Mouse (Mus musculus) kidney, embryonic 16.5 days (tissue): ENCODE data around the gene Dnase1. TPM values are rescaled to one million over a fixed set of nuclear protein-coding genes. Genes with fewer than 3 reads are reported as not detected.

Source experiments
- ATAC-seq: fragments of 200-750 bp; cut with Nextera tagmentation; 2 replicates; pipeline ENCODE4 v1.8.0; 2017; ENCODE audit warnings: moderate TSS enrichment; ENCODE audit not compliant: low FRiP score, low TSS enrichment
- H3K27ac ChIP-seq: fragments of 300-500 bp; sonication (generic); 2 replicates; pipeline ENCODE4 v1.5.1; 2014; ENCODE audit warnings: low read length
- H3K27me3 ChIP-seq: fragments of 300-500 bp; sonication (generic); 2 replicates; pipeline ENCODE4 v1.6.1; 2014; ENCODE audit warnings: low read length, control low read depth, mixed read lengths; ENCODE audit not compliant: insufficient read depth
- H3K36me3 ChIP-seq: fragments of 300-500 bp; sonication (generic); 2 replicates; pipeline ENCODE4 v1.6.1; 2014; ENCODE audit warnings: low read length, control low read depth, mixed read lengths; ENCODE audit not compliant: insufficient read depth
- H3K4me1 ChIP-seq: fragments of 300-500 bp; sonication (generic); 2 replicates; pipeline ENCODE4 v1.6.1; 2014; ENCODE audit warnings: low read length, control low read depth, mixed read lengths; ENCODE audit not compliant: insufficient read depth
- H3K4me2 ChIP-seq: fragments of 300-500 bp; sonication (generic); replicated peaks from 2 replicates; pipeline ENCODE4 v1.6.1; 2014; ENCODE audit warnings: low read depth, low read length
- H3K4me3 ChIP-seq: fragments of 300-500 bp; sonication (generic); 2 replicates; pipeline ENCODE4 v1.5.1; 2014; ENCODE audit warnings: mild to moderate bottlenecking, low read length
- H3K9ac ChIP-seq: fragments of 300-500 bp; sonication (generic); replicated peaks from 2 replicates; pipeline ENCODE4 v1.6.1; 2014; ENCODE audit warnings: low read length
- H3K9me3 ChIP-seq: fragments of 300-500 bp; sonication (generic); 2 replicates; pipeline ENCODE4 v1.6.1; 2016; ENCODE audit warnings: low read length, control low read depth
- WGBS: fragments of 180-500 bp; shearing (Covaris S2); extraction: QIAGEN DNeasy Blood & Tissue Kit; methylation state at CpG from one replicate; pipeline ENCODE4 v1.1.7; 2014; 5-methylcytosine and 5-hydroxymethylcytosine counted together
- polyA plus RNA-seq: library from polyadenylated mRNA; unstranded; fragments of >200 nt; fragmentation: Nextera tagmentation; extraction: Ambion mirVana; gene quantifications from 2 replicates; pipeline ENCODE4 v1.2.1, GENCODE M21; 2015

Dnase1 gene
- polyA plus RNA-seq, 1 experiment from 2014 or later: 6.5 TPM

DNA sequence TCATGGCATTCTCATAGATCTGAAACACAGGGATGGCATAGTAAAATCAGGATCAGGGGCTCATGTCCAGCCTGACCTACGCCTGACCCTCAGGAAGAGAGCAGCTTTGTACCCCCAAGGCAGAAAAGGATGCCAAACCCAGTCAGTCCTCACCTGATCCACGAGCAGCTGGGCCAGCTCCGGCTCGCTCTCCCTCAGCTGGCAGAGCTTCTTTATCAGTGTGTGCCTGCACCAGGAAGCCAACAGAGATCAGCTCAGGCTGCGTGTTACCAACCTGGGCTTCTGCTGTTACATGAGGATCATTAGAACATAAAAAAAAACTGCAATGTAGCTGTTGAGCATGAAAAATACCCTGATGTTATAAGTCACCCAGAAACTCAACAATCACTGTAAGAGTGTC lies 3.5 kb downstream of the Dnase1 start:
- Histone ChIP-seq H3K9me3 (no peaks in the 10 kb centered on the region), H3K27ac (no peak overlapping the region), H3K36me3 (peaks cover 69% of the 10 kb centered on the region), H3K4me1 (no peaks in the 10 kb centered on the region), H3K4me2 (no peak overlapping the region), H3K9ac (no peak overlapping the region), H3K4me3 (no peak overlapping the region), H3K27me3 (no peaks in the 10 kb centered on the region)
- ATAC-seq: no peak
- WGBS: 87% methylated on average over 5 of the region's 5 CpGs

DNA sequence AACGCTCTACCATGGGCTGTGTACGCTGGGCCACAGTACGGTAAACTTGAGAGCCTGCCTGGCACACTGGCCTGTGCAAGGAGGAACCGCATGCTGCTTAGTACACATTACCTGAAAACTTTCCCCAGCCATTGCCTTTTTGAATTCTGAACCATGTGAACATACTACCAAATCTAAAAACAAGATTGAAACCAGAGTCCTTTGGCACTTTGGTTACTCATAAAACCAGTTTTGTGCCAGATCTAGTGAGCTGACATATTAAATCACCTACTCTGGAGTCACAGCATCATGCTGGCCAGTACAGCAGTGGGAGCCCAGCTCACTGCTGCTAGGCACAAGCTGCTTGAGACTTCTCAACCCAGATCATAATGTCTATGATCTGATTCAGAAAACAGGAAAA lies 4.9 kb downstream of the Dnase1 start:
- Histone ChIP-seq H3K4me1 (no peaks in the 10 kb centered on the region), H3K4me3 (no peak overlapping the region), H3K9ac (no peak overlapping the region), H3K27ac (no peak overlapping the region), H3K27me3 (no peaks in the 10 kb centered on the region), H3K4me2 (no peak overlapping the region), H3K9me3 (no peaks in the 10 kb centered on the region), H3K36me3 (peaks cover 76% of the 10 kb centered on the region)
- no peak for ATAC-seq
- WGBS: 99% methylated on average over 4 of the region's 4 CpGs

DNA sequence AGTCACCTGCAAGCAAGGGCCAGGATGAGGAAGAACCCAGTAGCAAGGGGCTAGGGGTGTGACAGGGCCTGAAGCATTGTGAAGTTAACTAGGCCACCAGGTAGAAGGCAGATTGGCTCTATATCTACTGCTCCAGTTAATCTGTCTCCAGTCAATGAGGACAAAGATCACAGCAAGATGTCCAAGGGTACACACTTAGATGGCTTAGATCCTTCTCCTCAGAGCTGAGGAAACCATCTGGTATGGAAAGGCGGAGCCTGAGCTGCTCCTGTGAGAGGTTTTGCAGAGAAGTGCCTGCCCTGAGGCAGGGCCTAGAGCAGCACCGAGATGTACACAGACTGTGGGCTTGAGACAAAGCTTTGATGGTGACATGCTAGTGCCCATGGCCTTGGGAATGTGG lies 7.4 kb downstream of the Dnase1 start:
- ATAC-seq: no peak
- Histone ChIP-seq H3K4me3 (no peak overlapping the region), H3K36me3 (peaks cover 63% of the 10 kb centered on the region)

DNA sequence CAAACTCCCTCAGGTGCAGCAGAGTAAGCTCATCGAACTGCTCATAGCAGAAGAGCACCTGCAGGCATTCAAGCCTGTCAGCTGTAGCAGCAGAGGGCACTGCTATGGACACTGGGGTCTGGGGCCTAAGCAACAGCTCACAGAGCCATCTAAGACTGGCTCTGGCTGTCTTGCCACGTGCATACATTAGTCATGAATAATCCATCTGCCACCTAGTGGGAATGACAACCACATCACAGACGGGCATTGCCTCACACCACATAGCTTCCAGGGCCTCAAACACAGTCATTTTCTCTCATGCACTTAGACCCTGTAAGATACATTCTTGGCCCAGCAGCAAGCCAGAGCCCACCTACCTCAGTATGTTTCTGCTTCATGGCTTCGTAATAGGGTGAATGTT lies 8.8 kb downstream of the Dnase1 start:
- no peak overlapping the region for H3K4me2 ChIP-seq
- no peak overlapping the region for H3K9ac ChIP-seq
- no peaks in the 10 kb centered on the region for H3K27me3 ChIP-seq
- H3K4me1 ChIP-seq: no peaks in the 10 kb centered on the region
- no peak overlapping the region for H3K4me3 ChIP-seq
- H3K36me3 ChIP-seq: peaks cover 62% of the 10 kb centered on the region
- ATAC-seq: 0 out of 2 replicates have a peak, but pooled peaks have one; percentile 51
- H3K27ac ChIP-seq: no peak overlapping the region
- WGBS: 85% methylated on average over 4 of the region's 4 CpGs
- no peaks in the 10 kb centered on the region for H3K9me3 ChIP-seq

More for the DNA sequence above, 7.4 kb downstream of the Dnase1 start:
- H3K9ac ChIP-seq: no peak overlapping the region
- 100% methylated on average over 2 of the region's 2 CpGs for WGBS
- H3K9me3 ChIP-seq: no peaks in the 10 kb centered on the region
- H3K27me3 ChIP-seq: no peaks in the 10 kb centered on the region
- no peaks in the 10 kb centered on the region for H3K4me1 ChIP-seq
- H3K27ac ChIP-seq: no peak overlapping the region
- H3K4me2 ChIP-seq: no peak overlapping the region

DNA sequence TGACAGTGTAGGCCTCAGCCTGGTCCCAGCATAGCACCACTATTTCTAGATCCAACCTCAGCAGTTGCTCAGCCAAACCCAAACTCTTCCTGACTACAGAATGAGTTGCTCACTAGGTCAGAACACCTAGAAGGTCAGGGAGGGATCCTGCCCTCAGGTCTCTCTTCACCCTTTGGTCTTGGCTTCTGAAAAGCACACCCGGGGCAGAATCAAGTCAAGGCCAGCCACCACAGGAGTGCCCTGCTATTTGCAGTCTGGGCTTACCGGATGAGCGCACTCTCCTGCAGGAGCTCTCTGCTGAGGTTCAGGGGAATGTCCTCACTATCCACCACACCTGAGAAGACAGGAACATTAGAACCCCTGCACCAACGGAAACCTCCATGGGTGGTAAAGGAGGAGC lies 15.9 kb downstream of the Dnase1 start:
- no peak overlapping the region for H3K4me3 ChIP-seq
- peaks cover 67% of the 10 kb centered on the region for H3K36me3 ChIP-seq
- no peak for ATAC-seq

DNA sequence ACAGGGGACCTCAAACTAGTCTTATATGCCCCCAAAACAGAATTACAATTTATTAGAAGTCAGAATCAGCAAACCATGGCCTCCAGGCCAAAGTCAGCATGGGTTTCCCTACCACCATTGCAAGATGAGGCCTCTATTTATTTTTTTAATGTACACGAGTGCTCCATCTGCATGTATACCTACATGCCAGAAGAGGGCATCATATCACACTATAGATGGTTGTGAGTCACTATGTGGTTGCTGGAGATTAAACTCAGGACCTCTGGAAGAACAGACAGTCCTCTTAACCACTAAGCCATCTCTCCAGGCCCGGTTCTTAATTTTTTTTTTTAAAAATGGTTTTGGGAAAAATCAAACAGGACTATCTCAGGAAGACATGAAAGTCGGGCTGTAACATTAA lies 17.1 kb downstream of the Dnase1 start:
- no peak for ATAC-seq
- no peaks in the 10 kb centered on the region for H3K27me3 ChIP-seq
- peaks cover 75% of the 10 kb centered on the region for H3K36me3 ChIP-seq
- no peak overlapping the region for H3K4me2 ChIP-seq
- no peak overlapping the region for H3K27ac ChIP-seq
- WGBS: 86% methylated on average over 3 of the region's 3 CpGs
- no peaks in the 10 kb centered on the region for H3K9me3 ChIP-seq
- H3K4me1 ChIP-seq: no peaks in the 10 kb centered on the region
- no peak overlapping the region for H3K9ac ChIP-seq
- no peak overlapping the region for H3K4me3 ChIP-seq

More for the DNA sequence above, 15.9 kb downstream of the Dnase1 start:
- H3K27ac ChIP-seq: no peak overlapping the region
- H3K9me3 ChIP-seq: no peaks in the 10 kb centered on the region
- no peaks in the 10 kb centered on the region for H3K27me3 ChIP-seq
- 92% methylated on average over 4 of the region's 4 CpGs for WGBS
- no peak overlapping the region for H3K9ac ChIP-seq
- no peak overlapping the region for H3K4me2 ChIP-seq
- no peaks in the 10 kb centered on the region for H3K4me1 ChIP-seq

DNA sequence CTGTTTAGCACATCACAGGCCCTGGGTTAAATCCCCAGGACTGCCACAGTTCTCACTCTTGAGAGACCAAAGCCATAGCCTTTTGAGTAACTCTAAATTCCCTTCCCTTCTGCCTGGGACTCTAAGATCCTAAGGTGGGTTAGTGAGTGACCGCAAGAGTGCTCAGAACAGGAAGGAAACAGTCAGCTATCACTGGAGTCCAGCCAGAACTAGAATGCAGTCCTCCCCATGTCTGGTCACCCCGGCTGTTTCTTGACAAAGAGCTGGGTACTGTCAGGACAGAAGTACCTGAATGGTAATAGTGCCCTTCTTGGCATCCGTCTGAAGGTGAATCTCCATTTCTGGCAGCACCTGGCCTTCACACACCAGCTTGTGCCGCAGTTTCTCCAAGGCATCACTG lies 28.2 kb downstream of the Dnase1 start:
- ATAC-seq: no peak
- no peak overlapping the region for H3K9ac ChIP-seq
- H3K9me3 ChIP-seq: no peaks in the 10 kb centered on the region
- WGBS: 92% methylated on average over 4 of the region's 4 CpGs
- no peak overlapping the region for H3K4me3 ChIP-seq
- H3K27me3 ChIP-seq: no peaks in the 10 kb centered on the region
- H3K36me3 ChIP-seq: peaks cover 72% of the 10 kb centered on the region
- H3K4me2 ChIP-seq: no peak overlapping the region
- H3K4me1 ChIP-seq: no peaks in the 10 kb centered on the region
- H3K27ac ChIP-seq: no peak overlapping the region

DNA sequence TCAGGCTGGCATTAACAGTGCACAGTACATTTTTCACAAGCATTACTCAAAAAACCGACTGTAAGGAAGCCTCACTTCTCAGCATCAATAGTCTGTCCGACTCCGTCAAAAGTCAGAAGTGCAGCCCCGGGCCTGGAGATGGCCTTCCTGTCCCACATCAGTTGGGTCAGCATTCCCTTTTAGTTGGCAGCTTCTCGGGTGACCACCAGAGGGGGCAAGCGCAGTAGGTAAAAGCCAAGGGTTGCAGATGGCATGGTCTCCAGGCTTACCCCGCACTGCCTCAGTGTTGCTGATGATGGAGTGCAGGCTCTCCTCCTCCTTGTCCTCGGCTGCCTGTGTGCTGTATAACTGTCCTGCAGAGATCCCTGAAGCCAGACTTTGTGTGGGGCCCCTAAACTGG lies 31.8 kb downstream of the Dnase1 start:
- no peaks in the 10 kb centered on the region for H3K4me1 ChIP-seq
- H3K9ac ChIP-seq: no peak overlapping the region
- H3K27ac ChIP-seq: no peak overlapping the region
- no peak overlapping the region for H3K4me2 ChIP-seq
- no peak overlapping the region for H3K4me3 ChIP-seq
- no peaks in the 10 kb centered on the region for H3K9me3 ChIP-seq
- H3K36me3 ChIP-seq: peaks cover 41% of the 10 kb centered on the region
- ATAC-seq: peak; percentile 70; the same call in 1 of the 2 replicates
- WGBS: 47% methylated on average over 8 of the region's 8 CpGs
- no peaks in the 10 kb centered on the region for H3K27me3 ChIP-seq

DNA sequence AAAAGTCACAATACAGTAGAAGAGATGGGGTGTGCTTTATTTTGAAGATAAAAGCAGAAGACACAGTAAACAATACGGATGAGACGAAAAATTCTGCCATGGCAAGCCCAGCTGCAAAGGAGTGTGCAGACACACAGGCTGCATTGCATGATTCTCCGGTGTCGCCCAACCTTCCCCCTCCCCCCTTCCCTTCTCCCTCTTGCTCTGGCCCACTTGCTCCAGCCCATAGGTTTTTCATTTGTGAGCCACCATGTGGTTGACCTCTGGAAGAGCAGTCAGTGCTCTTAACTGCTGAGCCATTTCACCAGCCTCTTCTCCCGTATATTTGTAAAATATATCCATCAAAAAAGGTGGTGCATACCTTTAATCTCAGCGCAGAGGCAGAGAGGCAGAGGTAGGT lies 37.6 kb downstream of the Dnase1 start:
- Histone ChIP-seq H3K36me3 (no peaks in the 10 kb centered on the region), H3K4me2 (no peak overlapping the region), H3K4me3 (no peak overlapping the region), H3K9ac (no peak overlapping the region), H3K4me1 (peaks cover 26% of the 10 kb centered on the region), H3K27ac (no peak overlapping the region), H3K9me3 (no peaks in the 10 kb centered on the region), H3K27me3 (no peaks in the 10 kb centered on the region)
- no peak for ATAC-seq
- WGBS: 46% methylated on average over 6 of the region's 6 CpGs

DNA sequence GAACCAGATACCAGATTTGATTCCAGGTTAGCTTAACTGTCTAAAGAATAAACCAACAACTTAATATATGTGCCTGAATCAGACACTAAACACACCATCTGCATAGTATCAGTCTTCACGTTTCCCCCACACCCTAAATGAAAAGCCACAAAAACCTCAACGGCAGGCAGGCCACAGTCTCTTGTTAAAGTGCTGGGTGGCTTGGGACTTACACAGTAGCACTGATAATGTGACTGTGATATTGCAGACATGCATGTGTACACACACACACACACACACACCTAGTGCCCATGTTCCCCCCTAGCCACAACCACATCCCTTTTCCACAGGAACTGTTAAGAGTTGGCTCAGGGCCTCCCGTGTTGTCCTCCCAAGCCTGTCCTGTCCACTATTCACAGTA lies 38.1 kb downstream of the Dnase1 start:
- Histone ChIP-seq H3K36me3 (no peaks in the 10 kb centered on the region), H3K4me1 (peaks cover 26% of the 10 kb centered on the region), H3K4me2 (no peak overlapping the region), H3K9ac (no peak overlapping the region), H3K9me3 (no peaks in the 10 kb centered on the region), H3K27me3 (no peaks in the 10 kb centered on the region), H3K27ac (no peak overlapping the region), H3K4me3 (no peak overlapping the region)
- WGBS: 84% methylated on average over 3 of the region's 3 CpGs
- no peak for ATAC-seq
